Mouse (Mus musculus): ENCODE data around the gene Dagla. TPM values are rescaled to one million over a fixed set of nuclear protein-coding genes. Genes with fewer than 3 reads are reported as not detected.
A peak's percentile ranks its signal among the peaks of the same experiment; 100 is the strongest.

Gene Dagla
- polyA plus RNA-seq, 1 experiment from 2014 or later = 4.2 TPM

DNA sequence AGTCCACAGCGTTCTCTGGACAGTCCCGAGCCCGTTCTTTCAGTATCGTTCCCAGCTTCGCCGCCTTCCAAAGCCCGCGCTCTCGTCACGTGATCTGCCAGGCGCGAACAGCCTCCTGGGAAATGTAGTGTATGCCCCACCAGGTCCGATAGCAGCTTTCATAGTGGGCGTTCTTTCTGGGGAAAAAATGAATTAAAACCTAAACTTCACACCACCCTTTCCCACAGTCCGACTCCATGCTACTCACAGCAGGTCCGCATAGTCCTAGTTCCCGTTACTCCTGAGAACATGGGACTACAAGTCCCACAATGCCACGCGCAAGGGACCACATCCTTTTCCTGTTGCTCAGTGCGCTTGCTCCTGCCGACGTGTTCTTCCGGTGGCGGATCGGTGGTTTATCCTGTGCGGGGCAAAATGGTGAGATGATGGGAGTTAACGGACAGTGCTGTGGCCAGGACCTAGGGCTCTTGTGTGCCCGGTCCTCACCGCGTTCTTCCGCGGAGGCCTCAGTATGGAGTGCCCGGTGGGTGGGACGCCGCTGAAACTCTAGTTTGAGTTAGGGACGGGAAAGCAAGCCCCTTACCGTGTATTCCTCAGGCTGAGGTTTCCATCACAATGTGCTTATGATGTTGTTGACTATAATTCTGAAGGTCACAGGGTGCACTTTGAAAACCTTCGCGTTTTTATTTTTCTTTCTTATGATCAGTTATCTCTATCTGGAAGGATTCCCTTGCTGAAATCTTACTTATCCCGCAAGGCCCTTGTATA lies 100.6 kb downstream of the Dagla start, which contains the start of the genes Tmem258 and Fen1:
Tmem258 (plus strand) TSS at position 167 of the 768 bp plus-strand sequence.
Fen1 (minus strand) TSS at position 322 of the 768 bp plus-strand sequence.
- H3K9ac ChIP-seq (ENCODE audit: low read length) = peak within 1 kb of the TSS; percentile 91
- peak within 1 kb of the TSS; percentile 83 for H3K27ac ChIP-seq (ENCODE audit: low read depth)
- no peaks in the 10 kb centered on the region for H3K27me3 ChIP-seq (replicated peaks; ENCODE audit: control insufficient read depth, insufficient read depth, low read length)
- H3K36me3 ChIP-seq (ENCODE audit: control insufficient read depth, insufficient read depth, low read length) = peaks cover 62% of the 10 kb centered on the region
- peak; percentile 90 for ATAC-seq (replicated peaks; ENCODE audit: low FRiP score, low TSS enrichment, low read depth)
- H3K4me2 ChIP-seq (ENCODE audit: low read length) = peak within 1 kb of the TSS; percentile 89
- under 1% methylated on average over 40 of the region's 40 CpGs for WGBS
- H3K9me3 ChIP-seq (ENCODE audit: control insufficient read depth, low read length) = no peaks in the 10 kb centered on the region
- DNase-seq (ENCODE audit: low spot score) = peak; percentile 99
- peak within 1 kb of the TSS; percentile 98 for H3K4me3 ChIP-seq (ENCODE audit: low read depth, low read length)
- peaks cover 8% of the 10 kb centered on the region for H3K4me1 ChIP-seq (replicated peaks; ENCODE audit: control insufficient read depth, insufficient read depth, low read length)

DNA sequence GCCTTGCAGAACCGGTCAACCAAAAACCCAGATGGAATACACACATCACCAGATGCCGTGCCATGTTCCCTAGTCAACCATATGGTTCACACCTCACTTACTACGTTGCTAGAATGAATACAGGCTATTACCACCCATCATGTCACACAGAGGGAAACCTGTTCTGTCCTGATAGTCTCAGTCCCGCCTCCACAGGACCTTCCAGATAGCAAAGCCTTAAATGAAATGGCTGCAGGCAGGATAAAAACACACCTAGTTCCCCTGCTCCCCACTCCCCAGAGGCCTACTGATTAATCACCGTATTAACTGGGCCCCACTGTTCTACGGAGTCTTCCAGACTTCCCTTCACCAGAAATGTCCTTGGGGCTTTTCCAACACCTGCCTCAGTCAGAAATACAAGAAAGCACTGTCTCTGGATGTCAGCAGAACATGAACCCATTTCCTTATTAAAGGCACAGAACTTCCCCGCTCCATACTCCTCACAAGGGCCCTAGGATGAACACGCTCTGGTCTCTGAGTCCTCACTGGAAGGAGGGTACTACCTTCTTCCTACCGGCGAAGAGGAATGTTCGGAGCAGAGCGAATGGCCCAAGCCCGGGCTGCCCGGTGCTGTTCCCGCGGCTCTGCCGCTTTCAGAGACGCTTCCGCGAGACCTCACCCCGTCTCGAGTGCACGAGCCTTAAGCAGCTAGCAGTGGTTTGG lies 101.4 kb downstream of the Dagla start:
- Histone ChIP-seq H3K9me3 (ENCODE audit: control insufficient read depth, low read length) (no peaks in the 10 kb centered on the region), H3K4me2 (ENCODE audit: low read length) (peak overlapping the region; percentile 89), H3K27ac (ENCODE audit: low read depth) (peak overlapping the region; percentile 83), H3K9ac (ENCODE audit: low read length) (peak overlapping the region; percentile 91), H3K36me3 (ENCODE audit: control insufficient read depth, insufficient read depth, low read length) (peaks cover 56% of the 10 kb centered on the region), H3K4me3 (ENCODE audit: low read depth, low read length) (peak overlapping the region; percentile 98), H3K4me1 (replicated peaks; ENCODE audit: control insufficient read depth, insufficient read depth, low read length) (peaks cover 8% of the 10 kb centered on the region), H3K27me3 (replicated peaks; ENCODE audit: control insufficient read depth, insufficient read depth, low read length) (no peaks in the 10 kb centered on the region)
- DNase-seq (ENCODE audit: low spot score) = no peak
- ATAC-seq (replicated peaks; ENCODE audit: low FRiP score, low TSS enrichment, low read depth) = peak; percentile 38; the same call in 1 of the 2 replicates
- WGBS = 2% methylated on average over 23 of the region's 23 CpGs

- 33% methylated on average over 3 of the region's 3 CpGs for WGBS
- Histone ChIP-seq H3K9me3 (ENCODE audit: control insufficient read depth, low read length) (no peaks in the 10 kb centered on the region), H3K36me3 (ENCODE audit: control insufficient read depth, insufficient read depth, low read length) (peaks cover 66% of the 10 kb centered on the region), H3K4me3 (ENCODE audit: low read depth, low read length) (no peak overlapping the region), H3K4me1 (replicated peaks; ENCODE audit: control insufficient read depth, insufficient read depth, low read length) (peaks cover 8% of the 10 kb centered on the region), H3K9ac (ENCODE audit: low read length) (no peak overlapping the region), H3K4me2 (ENCODE audit: low read length) (no peak overlapping the region), H3K27ac (ENCODE audit: low read depth) (no peak overlapping the region), H3K27me3 (replicated peaks; ENCODE audit: control insufficient read depth, insufficient read depth, low read length) (no peaks in the 10 kb centered on the region)
- DNase-seq (ENCODE audit: low spot score) (peak; percentile 89), ATAC-seq (replicated peaks; ENCODE audit: low FRiP score, low TSS enrichment, low read depth) (0 out of 2 replicates have a peak, but pooled peaks have one; percentile 28)
Measured at GRCm38 (mm10) chr19:10198723-10199122, 106.0 kb downstream of the Dagla start.

DNA sequence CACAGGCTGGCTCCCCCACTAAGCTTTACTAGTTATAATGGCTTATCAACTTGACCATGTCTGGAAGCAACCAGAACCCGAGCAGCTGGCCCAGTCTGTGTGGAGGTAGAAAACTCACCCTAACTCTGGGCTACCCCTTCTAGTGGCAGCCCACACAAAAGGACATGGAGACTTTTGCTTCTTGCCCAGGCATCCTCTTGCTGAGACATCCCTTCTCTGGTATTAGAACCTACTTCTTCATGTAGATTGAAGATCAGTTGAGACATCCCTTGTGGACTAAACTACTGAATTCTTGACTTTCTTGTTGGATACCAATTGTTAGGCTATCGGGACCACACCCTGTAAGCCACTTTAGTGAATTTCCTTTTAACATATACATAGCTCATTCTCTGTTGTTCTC lies 106.4 kb downstream of the Dagla start:
- no peaks in the 10 kb centered on the region for H3K9me3 ChIP-seq (ENCODE audit: control insufficient read depth, low read length)
- ATAC-seq (replicated peaks; ENCODE audit: low FRiP score, low TSS enrichment, low read depth) (no peak), DNase-seq (ENCODE audit: low spot score) (no peak)
- H3K4me2 ChIP-seq (ENCODE audit: low read length) = no peak overlapping the region
- peaks cover 70% of the 10 kb centered on the region for H3K36me3 ChIP-seq (ENCODE audit: control insufficient read depth, insufficient read depth, low read length)
- no peaks in the 10 kb centered on the region for H3K27me3 ChIP-seq (replicated peaks; ENCODE audit: control insufficient read depth, insufficient read depth, low read length)
- peaks cover 8% of the 10 kb centered on the region for H3K4me1 ChIP-seq (replicated peaks; ENCODE audit: control insufficient read depth, insufficient read depth, low read length)
- no peak overlapping the region for H3K4me3 ChIP-seq (ENCODE audit: low read depth, low read length)
- no peak overlapping the region for H3K27ac ChIP-seq (ENCODE audit: low read depth)
- no peak overlapping the region for H3K9ac ChIP-seq (ENCODE audit: low read length)
- WGBS = 75% methylated on average over 2 of the region's 2 CpGs

DNA sequence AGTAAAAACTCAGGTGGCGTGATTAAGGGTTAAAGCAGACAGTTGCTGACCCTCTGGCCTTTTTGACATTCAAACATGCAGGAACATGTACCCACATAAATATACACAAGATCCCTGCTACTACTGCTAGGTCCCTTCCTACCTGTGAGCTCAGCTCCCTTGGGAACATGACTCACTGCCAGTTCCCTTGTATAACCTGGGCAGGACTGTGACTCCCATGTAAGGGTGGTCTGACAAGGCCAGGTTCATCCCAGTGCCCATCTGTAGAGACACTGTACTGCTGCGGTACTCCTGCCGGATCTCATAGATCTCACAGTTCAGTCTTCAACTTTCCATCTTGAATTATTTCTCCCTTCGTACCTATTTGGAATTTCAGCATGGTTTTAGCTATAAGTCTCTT lies 107.5 kb downstream of the Dagla start:
- Histone ChIP-seq H3K36me3 (ENCODE audit: control insufficient read depth, insufficient read depth, low read length) (peaks cover 82% of the 10 kb centered on the region), H3K27me3 (replicated peaks; ENCODE audit: control insufficient read depth, insufficient read depth, low read length) (no peaks in the 10 kb centered on the region), H3K27ac (ENCODE audit: low read depth) (no peak overlapping the region), H3K4me3 (ENCODE audit: low read depth, low read length) (no peak overlapping the region), H3K9me3 (ENCODE audit: control insufficient read depth, low read length) (no peaks in the 10 kb centered on the region), H3K9ac (ENCODE audit: low read length) (no peak overlapping the region), H3K4me2 (ENCODE audit: low read length) (no peak overlapping the region), H3K4me1 (replicated peaks; ENCODE audit: control insufficient read depth, insufficient read depth, low read length) (no peaks in the 10 kb centered on the region)
- ATAC-seq (replicated peaks; ENCODE audit: low FRiP score, low TSS enrichment, low read depth) = no peak
- DNase-seq (ENCODE audit: low spot score) = no peak
- 92% methylated on average over 4 of the region's 4 CpGs for whole genome bisulfite sequencing

Other genes with a start within 250 kb of the Dagla start
- gene Fads2, start 203.1 kb downstream of the Dagla start, polyA plus RNA-seq (2014; fragmentation: Nextera tagmentation; extraction: Ambion mirVana) = 64.2 and 71.4 TPM in 2 replicates
- 134 and 142 TPM in 2 replicates for gene Fads1, start 122.0 kb downstream of the Dagla start, polyA plus RNA-seq (2014; fragmentation: Nextera tagmentation; extraction: Ambion mirVana)
- 462 and 499 TPM in 2 replicates for gene Tmem258, start 100.9 kb downstream of the Dagla start, polyA plus RNA-seq (2014; fragmentation: Nextera tagmentation; extraction: Ambion mirVana)
- 93.8 and 95.6 TPM in 2 replicates for gene Fen1, start 100.7 kb downstream of the Dagla start, polyA plus RNA-seq (2014; fragmentation: Nextera tagmentation; extraction: Ambion mirVana)
- 26.0 and 26.3 TPM in 2 replicates for gene Myrf, start 64.1 kb downstream of the Dagla start, polyA plus RNA-seq (2014; fragmentation: Nextera tagmentation; extraction: Ambion mirVana)
- 1.5 TPM in 2 replicates for gene Syt7, start 84.2 kb upstream of the Dagla start, polyA plus RNA-seq (2014; fragmentation: Nextera tagmentation; extraction: Ambion mirVana)
- gene Lrrc10b, start 152.6 kb upstream of the Dagla start, polyA plus RNA-seq (2014; fragmentation: Nextera tagmentation; extraction: Ambion mirVana) = 0.35 and 0.60 TPM in 2 replicates
- 0.14 TPM in 1 of 2 replicates, not detected in the other for gene Ppp1r32, start 178.1 kb upstream of the Dagla start, polyA plus RNA-seq (2014; fragmentation: Nextera tagmentation; extraction: Ambion mirVana)
- 51.0 and 55.1 TPM in 2 replicates for gene Cpsf7, start 220.4 kb upstream of the Dagla start, polyA plus RNA-seq (2014; fragmentation: Nextera tagmentation; extraction: Ambion mirVana)
- gene Sdhaf2, start 221.3 kb upstream of the Dagla start, polyA plus RNA-seq (2014; fragmentation: Nextera tagmentation; extraction: Ambion mirVana) = 61.9 and 62.5 TPM in 2 replicates